Mouse (Mus musculus): ENCODE data around the gene Tmem79. TPM values are rescaled to one million over a fixed set of nuclear protein-coding genes. Genes with fewer than 3 reads are reported as not detected.
A peak's percentile ranks its signal among the peaks of the same experiment; 100 is the strongest.
"Not testable (repeated sequence)": the region's sequence is repeated elsewhere in the genome, so short reads cannot be mapped to it uniquely, and the experiment has no call there.

Gene Tmem79
- polyA plus RNA-seq, 2 experiments from 2014 or later, result 0.78 to 1.3 TPM

DNA sequence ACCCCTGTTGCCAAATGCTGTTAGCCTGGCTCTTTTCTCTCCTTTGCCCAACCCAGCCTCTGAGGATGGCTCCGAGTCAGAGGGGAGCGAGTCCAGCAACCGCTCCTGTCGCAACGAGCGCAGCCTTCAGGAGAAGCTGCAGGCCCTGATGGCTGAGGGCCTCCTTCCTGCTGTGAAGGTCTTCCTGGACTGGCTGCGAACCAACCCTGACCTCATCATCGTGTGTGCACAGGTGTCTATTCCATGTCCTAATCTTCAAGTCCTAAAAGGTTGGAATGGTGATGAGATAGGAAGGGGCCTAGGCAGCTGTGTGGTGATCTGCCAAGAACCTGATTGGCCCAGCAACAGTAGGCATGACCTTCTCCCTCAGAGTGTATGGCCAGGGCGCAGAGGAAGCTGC lies 17.0 kb upstream of the Tmem79 start:
- ATAC-seq, result no peak

- ATAC-seq, result no peak
Measured at GRCm38 (mm10) chr3:88350732-88351131, 14.8 kb upstream of the Tmem79 start.

DNA sequence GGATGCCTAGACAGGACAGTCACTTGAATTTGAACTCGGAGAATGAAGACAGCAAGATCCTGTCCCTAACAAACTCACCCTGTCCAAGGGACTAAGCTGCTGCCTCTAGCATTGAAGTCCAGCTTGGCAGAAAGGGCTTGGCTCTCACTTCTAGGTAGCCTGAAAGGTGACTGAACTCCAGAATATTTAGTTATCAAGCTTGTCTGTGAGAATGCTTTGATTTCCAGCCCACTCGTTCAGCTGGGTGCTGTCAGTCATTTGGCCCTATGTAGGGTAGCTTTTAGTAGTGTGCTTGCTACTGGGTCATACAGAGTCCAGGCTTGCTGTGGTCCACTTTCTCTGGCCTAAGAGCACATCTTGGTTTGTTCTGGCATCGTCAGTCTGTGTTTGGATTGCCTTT lies 3.1 kb upstream of the Tmem79 start:
- ATAC-seq, result no peak

DNA sequence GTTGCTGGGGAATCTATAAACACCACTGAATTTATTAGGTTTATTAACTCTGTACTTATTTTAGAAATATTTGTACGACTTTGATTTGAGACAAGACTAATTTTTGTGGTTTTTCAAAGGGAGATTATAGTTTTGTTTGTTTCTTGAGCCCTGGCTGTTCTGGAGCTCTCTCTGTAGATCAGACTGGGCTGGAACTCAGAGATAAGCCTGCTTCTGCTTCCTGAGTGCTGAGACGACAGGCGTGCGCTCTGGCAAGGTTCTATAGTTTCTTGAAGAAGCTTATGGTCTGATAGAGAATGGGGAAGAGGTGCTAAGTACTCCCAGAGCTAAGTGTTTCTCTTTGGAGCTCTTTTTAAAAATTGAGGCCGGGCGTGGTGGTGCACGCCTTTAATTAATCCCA lies 2.4 kb upstream of the Tmem79 start:
- no peak for ATAC-seq

DNA sequence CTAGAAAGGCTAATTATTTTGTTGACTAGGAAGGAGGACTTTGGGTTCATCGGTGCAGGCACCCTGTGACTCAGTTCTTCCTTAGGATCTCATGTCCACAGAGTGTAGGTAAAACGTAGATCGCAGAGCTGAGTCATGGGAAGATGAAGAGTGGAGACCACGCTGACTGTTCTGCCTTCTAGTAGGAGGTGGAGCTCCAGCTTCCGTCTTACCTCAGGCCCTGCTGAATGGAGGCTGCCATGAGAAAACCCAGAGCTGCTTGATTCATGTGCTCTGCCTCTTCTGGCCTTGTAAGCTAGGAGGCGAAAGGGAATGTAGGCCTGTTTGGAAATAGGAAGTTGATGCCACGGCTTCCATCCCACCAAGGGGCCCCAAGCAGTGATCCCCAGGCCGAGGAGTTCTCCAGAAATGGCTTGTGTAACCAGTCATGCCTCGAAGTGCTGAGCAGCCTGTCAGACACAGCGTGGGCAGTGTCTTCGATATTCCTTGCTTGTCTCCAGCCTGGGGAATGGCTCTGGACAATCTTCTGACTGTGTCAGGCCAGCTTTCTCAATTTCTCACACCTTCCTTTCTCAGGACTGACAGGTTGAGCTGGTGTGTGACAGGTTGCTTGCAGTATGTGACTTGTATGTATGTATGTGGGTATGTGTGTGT lies 1.5 kb upstream of the Tmem79 start:
- peak; percentile 22 for ATAC-seq

- ATAC-seq, result peak; percentile 7
Measured at GRCm38 (mm10) chr3:88335436-88336053, 403 bp downstream of the Tmem79 start.

DNA sequence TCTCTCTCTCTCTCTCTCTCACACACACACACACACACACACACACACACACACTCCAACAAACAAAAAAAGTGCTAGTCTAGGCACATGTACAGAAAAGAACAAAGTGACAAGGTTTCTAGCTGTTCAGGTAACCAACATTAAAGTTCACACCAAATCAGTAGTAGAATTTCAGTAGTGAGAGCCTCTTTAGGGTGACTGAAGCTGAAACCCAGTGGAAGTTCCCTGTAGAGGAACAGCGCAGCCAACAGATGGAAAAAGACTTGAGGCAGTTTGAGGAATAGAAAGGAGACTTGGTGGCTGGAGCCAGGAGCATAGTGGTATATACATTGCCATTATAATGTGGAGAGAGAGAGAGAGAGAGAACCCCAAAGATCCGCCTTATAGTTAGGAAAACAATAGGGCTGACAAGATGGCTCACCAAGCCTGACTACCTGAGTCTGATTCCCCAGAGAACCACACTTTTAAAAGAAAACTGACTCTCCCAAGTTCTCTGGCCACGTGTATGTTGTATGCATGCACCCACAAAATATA lies 979 bp downstream of the Tmem79 start:
- ATAC-seq, result no peak

GRCm38 (mm10) chr3:88334029-88334658 lies 1.8 kb downstream of the Tmem79 start:
- ATAC-seq, result no peak

- ATAC-seq, result no peak
Measured at GRCm38 (mm10) chr3:88331282-88331681, 4.7 kb downstream of the Tmem79 start.

DNA sequence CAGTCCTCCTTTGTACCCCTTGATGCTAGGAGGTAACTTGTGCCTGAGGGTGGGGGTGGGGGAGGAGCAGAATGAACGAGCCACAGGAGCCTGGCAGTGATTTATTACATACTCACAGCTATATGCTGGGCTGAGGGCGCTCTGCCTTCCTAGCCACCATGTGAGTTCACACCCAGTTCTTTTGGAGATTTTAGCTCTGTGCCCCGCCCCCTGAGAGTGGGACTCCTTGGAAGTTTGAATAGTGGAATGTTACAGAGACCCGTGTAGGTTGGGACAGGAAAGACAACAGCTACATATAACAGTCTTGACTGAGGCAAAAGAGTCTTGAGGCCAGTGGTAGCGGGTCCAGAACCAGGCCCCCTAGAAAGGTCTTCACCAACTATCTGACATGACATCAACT lies 7.0 kb downstream of the Tmem79 start:
- no peak for ATAC-seq

- ATAC-seq, result peak; percentile 88
Measured at GRCm38 (mm10) chr3:88324951-88325405, 11.0 kb downstream of the Tmem79 start, which contains the start of gene Glmp. Gene Glmp (plus strand): TSS chr3:88325023.

DNA sequence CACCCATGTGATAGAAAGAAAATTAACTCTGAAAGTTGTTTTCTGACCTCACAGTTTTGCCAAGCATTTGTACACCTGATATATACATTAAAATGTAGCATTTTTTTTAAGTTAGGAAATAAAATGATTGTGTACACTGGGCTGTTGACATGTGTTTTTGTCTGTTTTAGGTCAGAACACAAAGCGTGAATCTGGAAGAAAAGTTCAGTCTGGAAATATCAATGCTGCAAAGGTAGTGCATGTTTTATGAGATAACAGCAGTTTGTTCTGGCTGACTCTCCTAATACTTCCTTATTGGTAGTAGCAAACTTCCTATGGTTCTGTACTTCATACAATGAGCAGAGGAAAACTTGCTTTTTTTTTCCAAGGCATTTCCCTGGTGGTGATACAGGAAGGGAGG lies 36.8 kb downstream of the Tmem79 start:
- no peak for ATAC-seq

DNA sequence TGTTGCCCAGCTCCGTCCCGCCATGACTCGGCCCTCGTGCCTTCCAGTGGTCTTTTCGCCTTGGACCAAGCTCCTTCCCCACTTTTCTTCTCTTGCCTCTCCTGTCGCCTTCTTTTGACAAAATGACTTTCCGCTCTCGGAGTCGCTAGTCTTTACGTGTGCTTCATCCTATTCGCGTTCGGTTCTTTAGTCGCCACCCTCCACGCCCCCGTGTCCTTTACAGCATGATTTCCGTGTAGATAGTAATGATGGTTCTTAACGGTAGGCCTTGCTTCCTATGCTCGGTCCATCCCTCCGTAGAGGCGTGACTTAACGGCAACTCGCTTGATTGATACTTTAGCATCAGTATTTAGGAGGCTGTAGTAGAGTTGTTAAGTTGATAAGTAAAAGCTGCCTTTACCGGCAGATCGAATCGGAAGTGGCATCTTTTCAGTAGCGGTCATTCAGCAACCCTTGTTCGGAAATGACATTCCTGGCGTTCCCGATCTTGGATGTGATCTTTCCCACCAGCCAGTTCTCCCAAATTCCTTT lies 38.6 kb downstream of the Tmem79 start:
- peak; percentile 41 for ATAC-seq

DNA sequence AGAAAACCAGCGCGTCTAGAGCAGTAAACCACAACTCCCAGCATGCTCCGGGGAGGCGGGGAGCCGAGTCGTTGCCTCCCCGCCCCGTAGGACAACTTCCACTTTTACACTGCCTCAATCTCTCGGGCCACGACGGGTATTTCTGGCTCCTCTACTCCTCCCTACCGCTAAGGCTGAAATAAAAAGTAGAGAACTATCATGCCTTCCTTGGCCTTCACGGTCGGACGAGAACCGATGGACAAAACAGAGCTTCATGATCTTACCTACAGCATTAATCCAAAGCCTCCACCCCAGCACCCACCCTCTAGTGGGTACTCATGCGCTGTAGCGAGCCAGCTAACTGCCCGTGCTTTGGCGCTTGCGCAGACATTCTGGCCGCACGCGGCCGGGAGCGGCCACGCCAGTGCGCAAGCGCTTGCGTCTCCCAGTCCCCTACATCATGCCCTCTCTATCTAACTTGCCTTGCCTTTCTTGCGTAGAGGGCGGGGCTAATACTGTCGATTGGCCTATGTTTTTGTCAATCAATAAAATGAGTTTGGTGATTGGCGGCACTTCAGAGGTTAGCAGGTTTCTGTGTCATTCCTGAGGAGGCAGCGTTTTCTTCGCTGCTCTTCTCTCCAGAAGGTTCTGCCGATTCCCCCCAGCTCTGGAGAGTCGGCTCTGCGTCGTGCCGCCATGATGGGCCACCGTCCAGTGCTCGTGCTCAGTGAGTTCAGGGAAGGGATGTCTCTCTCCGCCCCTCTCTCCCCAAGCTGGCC lies 39.2 kb downstream of the Tmem79 start, which contains the start of the genes Tsacc and Cct3:
TSS of gene Tsacc (minus strand) at position 439 of the 758 bp plus-strand sequence.
TSS of gene Cct3 (plus strand) at position 556 of the 758 bp plus-strand sequence.
- ATAC-seq, result peak; percentile 93

- no peak for ATAC-seq
Measured at GRCm38 (mm10) chr3:88296110-88296560, 39.8 kb downstream of the Tmem79 start.

DNA sequence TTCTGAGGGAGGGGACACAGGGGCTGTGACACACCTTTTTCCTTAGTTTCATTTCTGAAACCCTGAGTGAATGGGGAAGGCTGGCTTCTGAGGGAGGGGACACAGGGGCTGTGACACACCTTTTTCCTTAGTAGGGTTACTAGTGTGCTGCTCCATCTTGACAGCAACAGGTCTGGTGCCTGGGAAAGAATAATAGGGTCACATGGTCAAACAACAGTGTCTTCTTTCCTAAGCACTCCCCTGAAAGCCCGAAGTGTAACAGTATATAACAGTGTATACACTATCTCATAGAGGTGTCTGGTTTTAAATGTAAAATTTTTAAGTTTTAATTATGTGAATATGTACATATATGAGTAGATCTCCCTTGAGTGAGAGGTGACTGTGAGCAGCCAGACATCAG lies 40.7 kb downstream of the Tmem79 start:
- not testable (repeated sequence) for ATAC-seq

DNA sequence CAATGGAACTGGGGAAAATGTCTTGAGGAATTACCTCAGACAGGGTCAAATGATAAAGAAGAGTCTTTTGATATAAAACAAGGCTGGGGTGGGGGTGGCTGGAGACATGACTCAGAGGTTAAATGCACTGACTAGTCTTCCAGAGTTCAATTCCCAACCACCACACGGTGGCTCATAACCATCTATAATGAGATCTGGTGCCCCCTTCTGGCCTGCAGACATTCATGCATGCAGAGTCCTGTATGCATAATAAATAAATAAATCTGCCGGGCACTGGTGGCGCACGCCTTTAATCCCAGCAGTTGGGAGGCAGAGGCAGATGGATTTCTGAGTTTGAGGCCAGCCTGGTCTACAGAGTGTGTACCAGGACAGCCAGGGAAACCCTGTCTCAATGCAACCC lies 44.0 kb downstream of the Tmem79 start:
- ATAC-seq, result no peak

DNA sequence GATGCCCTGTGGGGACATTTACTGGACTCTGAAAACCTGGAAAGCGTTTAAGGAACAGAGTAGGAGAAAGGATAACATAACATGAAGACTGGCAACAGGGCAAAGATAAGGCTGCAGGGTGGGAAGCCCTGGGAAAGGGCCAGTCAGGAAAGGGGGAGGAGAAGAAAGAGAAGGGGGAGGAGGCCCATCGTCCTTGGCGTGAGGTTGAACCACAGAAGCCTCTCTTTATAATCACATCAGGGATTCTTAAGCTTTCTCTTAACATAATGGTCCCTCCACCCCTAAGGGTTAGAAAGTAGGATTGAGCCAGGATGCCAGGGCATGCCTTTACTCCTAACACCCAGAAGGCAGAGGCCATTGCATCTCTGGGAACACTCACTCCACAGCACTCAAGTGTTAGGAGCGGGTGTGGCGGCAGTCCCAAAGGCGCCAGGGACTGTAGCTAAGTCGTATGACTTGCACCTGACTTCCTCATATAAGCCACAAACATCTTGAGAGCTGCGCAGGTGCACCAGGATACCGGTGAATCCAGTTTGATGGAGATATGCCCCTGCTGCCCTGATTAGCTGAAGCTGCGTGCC lies 47.7 kb downstream of the Tmem79 start:
- not testable (repeated sequence) for ATAC-seq

GRCm38 (mm10) chr3:88287110-88287509 lies 48.8 kb downstream of the Tmem79 start, which contains the start of gene Gm38392:
Gene Gm38392 (minus strand): TSS chr3:88287210.
- ATAC-seq, result no peak

- not testable (repeated sequence) for ATAC-seq
Measured at GRCm38 (mm10) chr3:88285565-88285895, 50.4 kb downstream of the Tmem79 start.

- ATAC-seq, result not testable (repeated sequence)
Measured at GRCm38 (mm10) chr3:88284815-88285564, 51.0 kb downstream of the Tmem79 start.

Measured in activated CD4-positive, CD25-positive, alpha-beta regulatory T cell, adult 4 months (primary cell).